Mouse (Mus musculus) G1E (cell line): ENCODE data around the gene Atp7b. TPM values are rescaled to one million over a fixed set of nuclear protein-coding genes. Genes with fewer than 3 reads are reported as not detected.

Source experiments
- ATAC-seq: 2 replicates; pipeline ENCODE4 v1.8.0; 2016; ENCODE audit warnings: mild to moderate bottlenecking; ENCODE audit not compliant: insufficient number of reproducible peaks, poor library complexity, low FRiP score, severe bottlenecking; ENCODE audit errors: extremely low read depth
- DNase-seq: peaks from one replicate; pipeline ENCODE4 v3.0.0; 2012; ENCODE audit warnings: low spot score
- H3K27me3 ChIP-seq: 2 replicates; pipeline ENCODE4 v1.6.1; 2012; ENCODE audit warnings: mild to moderate bottlenecking, low read length, inconsistent platforms; ENCODE audit not compliant: insufficient read depth
- H3K36me3 ChIP-seq: replicated peaks from 2 replicates; pipeline ENCODE3; 2012; ENCODE audit warnings: mild to moderate bottlenecking, inconsistent platforms
- H3K4me1 ChIP-seq: 2 replicates; pipeline ENCODE4 v1.6.1; 2012; ENCODE audit warnings: low read depth, low read length, inconsistent platforms, mixed read lengths; ENCODE audit not compliant: insufficient read depth
- H3K4me3 ChIP-seq: 2 replicates; pipeline ENCODE4 v1.5.1; 2012; ENCODE audit warnings: low read depth, mild to moderate bottlenecking, inconsistent platforms, low read length, moderate library complexity, mixed read lengths
- H3K9me3 ChIP-seq: replicated peaks from 2 replicates; pipeline ENCODE4 v1.6.1; 2012; ENCODE audit warnings: inconsistent platforms
- CTCF ChIP-seq: IDR thresholded peaks from 2 replicates; pipeline ENCODE4 v1.5.1; 2012; ENCODE audit warnings: low read depth, low read length, inconsistent platforms, mixed read lengths
- GATA1 ChIP-seq: IDR thresholded peaks from 2 replicates; pipeline ENCODE4 v1.6.1; 2012; ENCODE audit warnings: borderline replicate concordance, low read length, inconsistent platforms, mixed read lengths
- GATA2 ChIP-seq: IDR thresholded peaks from 2 replicates; pipeline ENCODE4 v1.6.1; 2012; ENCODE audit warnings: low read depth, low read length, inconsistent platforms, borderline replicate concordance
- POLR2AphosphoS5 ChIP-seq: IDR thresholded peaks from 2 replicates; pipeline ENCODE4 v1.6.1; 2012; ENCODE audit warnings: low read depth, low read length, inconsistent platforms; ENCODE audit not compliant: insufficient replicate concordance
- TAL1 ChIP-seq: conservative IDR thresholded peaks from 2 replicates; pipeline ENCODE4 v1.6.1; 2012; ENCODE audit warnings: low read depth, low read length, inconsistent platforms, mixed read lengths
- polyA plus RNA-seq: library from polyadenylated mRNA; stranded (reverse); fragments of >175 nt; gene quantifications from 2 replicates; pipeline ENCODE4 v1.2.3, GENCODE M21; 2012
- total RNA-seq, 2 experiments: library from RNA; stranded (forward) in 1 of 2; stranded (reverse) in 1 of 2; fragments of 200-1000 nt in 1 of 2; fragments of >200 nt in 1 of 2; fragmentation: Nextera tagmentation in 1 of 2; gene quantifications; 2 replicates each; pipeline ENCODE4 v1.2.3; 2014 to 2017

Atp7b gene
- total and polyA plus RNA-seq, 3 experiments, result 6.1 to 18.9 (median 6.6) TPM

DNA sequence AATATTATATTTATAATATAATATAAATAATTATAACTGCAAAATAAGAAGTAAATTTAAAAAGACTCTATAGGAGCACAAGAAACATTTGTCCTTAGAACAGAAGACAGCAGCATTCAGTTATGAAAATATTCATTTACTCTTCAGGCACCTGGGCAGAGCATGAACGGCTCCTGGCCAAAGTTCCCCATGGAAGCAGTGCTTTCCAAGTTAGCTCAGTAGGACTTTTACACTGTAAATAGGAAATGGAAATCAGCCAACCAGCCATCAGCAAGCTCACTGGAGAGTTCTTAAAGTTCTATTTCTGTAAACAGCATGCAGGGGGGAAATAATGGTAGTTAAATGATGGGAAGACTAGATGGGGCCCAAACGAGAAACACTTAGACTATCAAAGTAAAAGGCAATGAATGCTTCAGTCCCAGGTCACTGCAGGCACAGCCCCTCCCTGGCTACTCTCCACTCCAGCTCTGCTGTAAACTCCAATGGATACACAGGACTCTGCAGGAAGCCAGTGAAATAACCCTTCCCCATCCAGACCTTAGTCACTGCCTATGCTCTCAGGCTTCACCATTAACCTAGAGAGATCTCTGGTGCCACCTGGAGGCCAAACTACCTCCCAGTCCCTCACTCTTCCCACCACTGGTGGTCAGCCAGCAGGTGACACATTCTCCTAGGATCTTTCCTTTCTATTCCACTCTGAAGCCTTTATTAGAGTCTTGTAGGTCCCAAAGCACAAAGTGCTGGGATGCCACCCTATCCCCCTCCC lies 12.2 kb downstream of the Atp7b start:
- H3K9me3 ChIP-seq, result no peaks in the 10 kb centered on the region
- no peak overlapping the region for H3K4me3 ChIP-seq
- no peak for TF ChIP-seq GATA2
- no peak for TF ChIP-seq TAL1
- no peak for TF ChIP-seq GATA1
- no peak for TF ChIP-seq POLR2AphosphoS5
- peak; percentile 54; the same call in 1 of the 2 replicates for TF ChIP-seq CTCF
- DNase-seq (peak; percentile 65), ATAC-seq (peak; percentile 60)
- peaks cover 53% of the 10 kb centered on the region for H3K36me3 ChIP-seq
- H3K4me1 ChIP-seq, result peaks cover 13% of the 10 kb centered on the region; the same call in 1 of the 2 replicates
- H3K27me3 ChIP-seq, result no peaks in the 10 kb centered on the region

GRCm38 (mm10) chr8:22043706-22044105 lies 16.4 kb downstream of the Atp7b start:
- H3K9me3 ChIP-seq, result no peaks in the 10 kb centered on the region
- ATAC-seq, result no peak

GRCm38 (mm10) chr8:22042515-22042914 lies 17.6 kb downstream of the Atp7b start:
- TF ChIP-seq TAL1, result no peak
- no peak for TF ChIP-seq POLR2AphosphoS5
- TF ChIP-seq GATA1, result no peak
- no peak for TF ChIP-seq GATA2
- no peak for TF ChIP-seq CTCF
- ATAC-seq (no peak), DNase-seq (no peak)
- H3K4me1 ChIP-seq, result peaks cover 17% of the 10 kb centered on the region
- no peaks in the 10 kb centered on the region for H3K27me3 ChIP-seq
- peaks cover 52% of the 10 kb centered on the region for H3K36me3 ChIP-seq
- no peaks in the 10 kb centered on the region for H3K9me3 ChIP-seq
- H3K4me3 ChIP-seq, result no peak overlapping the region

More at GRCm38 (mm10) chr8:22043706-22044105, 16.4 kb downstream of the Atp7b start:
- H3K4me3 ChIP-seq, result no peak overlapping the region
- TF ChIP-seq GATA2 (no peak), GATA1 (no peak), TAL1 (no peak), CTCF (no peak), POLR2AphosphoS5 (no peak)
- peaks cover 49% of the 10 kb centered on the region for H3K36me3 ChIP-seq
- no peaks in the 10 kb centered on the region for H3K27me3 ChIP-seq
- H3K4me1 ChIP-seq, result peaks cover 22% of the 10 kb centered on the region
- no peak for DNase-seq

GRCm38 (mm10) chr8:22040153-22040509 lies 20.0 kb downstream of the Atp7b start:
- Histone ChIP-seq H3K27me3 (no peaks in the 10 kb centered on the region), H3K9me3 (no peaks in the 10 kb centered on the region), H3K36me3 (peaks cover 72% of the 10 kb centered on the region), H3K4me3 (no peak overlapping the region), H3K4me1 (peaks cover 17% of the 10 kb centered on the region)
- no peak for TF ChIP-seq POLR2AphosphoS5
- no peak for TF ChIP-seq CTCF
- TF ChIP-seq GATA1, result no peak
- TF ChIP-seq TAL1, result no peak
- TF ChIP-seq GATA2, result no peak
- DNase-seq, result no peak
- ATAC-seq, result no peak

- TF ChIP-seq TAL1 (no peak), GATA2 (no peak), GATA1 (no peak), CTCF (no peak), POLR2AphosphoS5 (no peak)
- Histone ChIP-seq H3K4me1 (peaks cover 18% of the 10 kb centered on the region), H3K36me3 (peaks cover 77% of the 10 kb centered on the region), H3K27me3 (no peaks in the 10 kb centered on the region), H3K4me3 (no peak overlapping the region), H3K9me3 (no peaks in the 10 kb centered on the region)
- DNase-seq (no peak), ATAC-seq (no peak)
Measured at GRCm38 (mm10) chr8:22039468-22040152, 20.5 kb downstream of the Atp7b start.

DNA sequence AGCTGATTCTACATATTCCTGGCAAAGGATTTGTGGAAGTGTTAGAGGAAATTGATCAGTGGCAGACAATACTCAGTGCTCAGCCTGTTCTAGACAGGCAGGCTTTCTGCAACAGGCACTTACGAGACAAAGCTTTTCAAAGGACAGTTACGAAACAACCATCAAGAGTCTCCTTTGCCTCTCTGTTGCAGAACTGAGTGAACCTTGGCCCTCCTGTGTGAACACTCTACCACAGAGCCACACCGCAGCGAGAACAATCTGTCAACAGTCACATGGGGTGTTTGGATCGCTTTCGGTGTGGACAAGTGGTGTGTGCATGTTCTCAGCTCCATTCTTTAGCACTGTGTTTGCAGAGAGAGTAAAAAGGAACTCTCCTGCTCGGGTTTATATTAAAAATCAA lies 23.1 kb downstream of the Atp7b start:
- ATAC-seq (no peak), DNase-seq (no peak)
- Histone ChIP-seq H3K36me3 (peaks cover 81% of the 10 kb centered on the region), H3K27me3 (no peaks in the 10 kb centered on the region), H3K9me3 (no peaks in the 10 kb centered on the region), H3K4me1 (peaks cover 12% of the 10 kb centered on the region), H3K4me3 (no peak overlapping the region)
- TF ChIP-seq TAL1 (no peak), CTCF (no peak), GATA1 (no peak), POLR2AphosphoS5 (no peak), GATA2 (no peak)
